Mouse (Mus musculus): ENCODE results near the gene Lrrc43.

GRCm38 (mm10) chr5:123533801-123534200 lies 44.7 kb downstream of the Lrrc43 start:
- TF ChIP-seq CTCF (IDR thresholded peaks at IDR 0.05; ENCODE audit: low read depth, low read length), result no peak
- TF ChIP-seq POLR2A (IDR thresholded peaks at IDR 0.05; ENCODE audit: insufficient read depth, low read length), result no peak
- no peak for TF ChIP-seq EP300 (IDR thresholded peaks at IDR 0.05; ENCODE audit: insufficient read depth, low read depth, low read length)
